Mouse (Mus musculus) left cerebral cortex, adult 2 months (tissue): Measurements from ENCODE around the gene Fancg. TPM values are rescaled to one million over a fixed set of nuclear protein-coding genes. Genes with fewer than 3 reads are reported as not detected.
A peak's percentile ranks its signal among the peaks of the same experiment; 100 is the strongest.

Experiments
- DNase-seq, 2 experiments: peaks; one replicate each; pipeline ENCODE4 v3.0.0; 2021 to 2022; ENCODE audit warnings: low spot score in 2 of 2, mixed read lengths in 1 of 2; ENCODE audit errors: extremely low spot score in 1 of 2
- H3K27ac ChIP-seq: fragments of 200-600 bp; 2 replicates; pipeline ENCODE4 v1.8.1; 2022
- H3K4me3 ChIP-seq: fragments of 200-600 bp; 2 replicates; pipeline ENCODE4 v1.8.1; 2022
- CTCF ChIP-seq: fragments of 200-600 bp; IDR thresholded peaks from 2 replicates; pipeline ENCODE4 v1.8.1; 2022; ENCODE audit warnings: antibody characterized with exemption, mild to moderate bottlenecking, moderate library complexity
- intact Hi-C: fragments of 180-260 bp; cut with DNase I; formaldehyde crosslinking; loops from one replicate; pipeline ENCODE4 v1.15.1; 2025
- total RNA-seq, 2 experiments: library from RNA; stranded (reverse); gene quantifications; 2 replicates each; pipeline ENCODE4 v1.2.3; 2021

Fancg gene
- total RNA-seq, 2 experiments from 2014 or later: 15.1 to 17.4 TPM

DNA sequence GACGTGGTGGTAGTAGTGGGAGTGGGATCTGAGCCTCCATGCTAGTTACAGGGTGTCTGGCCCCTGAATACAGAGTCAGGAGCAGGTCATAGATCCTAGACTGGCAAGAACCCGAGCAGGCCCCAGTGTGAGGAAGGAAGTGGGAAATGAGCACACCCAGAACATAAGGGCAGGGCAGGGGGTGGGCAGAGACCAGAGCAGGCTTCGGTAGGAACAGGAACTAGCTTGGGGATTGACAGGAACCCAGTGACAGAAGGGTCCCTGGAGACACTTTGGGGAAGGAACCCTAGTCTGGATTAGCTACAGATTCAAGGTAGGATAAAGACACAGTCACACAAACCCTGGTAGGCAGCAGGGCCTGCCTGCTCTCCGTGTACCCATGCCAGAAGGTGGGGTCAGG lies 34.4 kb upstream of the Fancg start:
- peak in 1 of 2 experiments; percentile 21 for DNase-seq
- no peak for TF ChIP-seq CTCF
- intact Hi-C loops: loop anchor here (5.0 to 10.0 kb wide), 4 partner anchors 363 to 520 kb away; partner anchors contain the start of genes Arhgef39, Ccdc107, Creb3 and Tln1
- Histone ChIP-seq H3K4me3 (peak overlapping the region; percentile 82), H3K27ac (peak overlapping the region; percentile 72)

DNA sequence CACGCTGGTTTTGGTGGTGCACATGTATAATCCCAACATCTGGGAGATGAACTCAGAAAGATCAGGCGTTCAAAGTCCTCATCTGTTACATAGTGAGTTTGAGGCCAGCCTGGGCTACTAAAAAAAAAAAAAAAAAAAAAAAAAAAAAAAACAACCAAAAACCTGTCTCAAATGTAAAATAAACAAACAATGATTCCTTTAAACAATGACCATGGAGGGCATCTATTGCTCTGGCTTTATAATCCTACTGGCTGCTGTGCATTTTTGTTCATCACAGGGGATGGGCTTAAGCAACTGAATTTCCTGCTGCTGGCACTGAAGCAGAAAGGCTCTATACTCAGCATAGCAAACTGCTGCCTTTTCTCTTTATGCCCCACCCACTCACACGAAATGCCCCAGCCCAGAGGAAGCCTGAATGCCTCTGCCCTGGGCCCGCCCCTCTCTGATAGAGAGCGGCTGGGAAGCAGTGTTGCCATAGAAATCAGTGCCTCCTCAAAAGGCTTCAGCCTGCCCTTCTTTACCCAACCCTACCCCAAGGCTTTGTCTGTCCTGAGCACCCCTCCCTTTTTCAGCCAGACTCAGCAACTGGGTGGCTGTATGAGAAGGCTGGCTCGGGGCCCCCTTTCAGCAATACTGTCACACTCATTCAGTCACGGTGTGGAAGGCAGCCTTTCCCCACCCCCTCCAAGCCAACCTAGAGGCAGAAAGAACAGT lies 33.5 kb upstream of the Fancg start:
- peak in 1 of 2 experiments; percentile 55 for DNase-seq
- Histone ChIP-seq H3K27ac (peak overlapping the region; percentile 72), H3K4me3 (no peak overlapping the region)
- intact Hi-C loops: loop anchor here (10.0 kb wide), 2 partner anchors 451 to 521 kb away; partner anchors contain the start of genes Arhgef39, Ccdc107, Creb3 and Tln1
- no peak for TF ChIP-seq CTCF

- no peak for DNase-seq
- Histone ChIP-seq H3K27ac (no peak overlapping the region), H3K4me3 (no peak overlapping the region)
- intact Hi-C loops: loop anchor here (10.0 kb wide), 2 partner anchors 454 to 524 kb away; partner anchors contain the start of genes Arhgef39, Ccdc107, Creb3 and Tln1
- no peak for TF ChIP-seq CTCF
Observed at GRCm38 (mm10) chr4:43040881-43041547, 30.7 kb upstream of the Fancg start.

GRCm38 (mm10) chr4:43040114-43040572 lies 29.8 kb upstream of the Fancg start:
- DNase-seq: peak; percentile 91 to 93
- TF ChIP-seq CTCF: no peak
- intact Hi-C loops: loop anchor here (10.0 kb wide), 2 partner anchors 455 to 525 kb away; partner anchors contain the start of genes Arhgef39, Ccdc107, Creb3 and Tln1
- peak overlapping the region; percentile 54 for H3K27ac ChIP-seq
- peak overlapping the region; percentile 81 for H3K4me3 ChIP-seq

GRCm38 (mm10) chr4:43039609-43040008 lies 29.3 kb upstream of the Fancg start:
- Histone ChIP-seq H3K4me3 (peak overlapping the region; percentile 81), H3K27ac (peak overlapping the region; percentile 54)
- DNase-seq: peak in 1 of 2 experiments; percentile 10
- intact Hi-C loops: loop anchor here (10.0 kb wide), 2 partner anchors 455 to 525 kb away; partner anchors contain the start of genes Arhgef39, Ccdc107, Creb3 and Tln1
- no peak for TF ChIP-seq CTCF

DNA sequence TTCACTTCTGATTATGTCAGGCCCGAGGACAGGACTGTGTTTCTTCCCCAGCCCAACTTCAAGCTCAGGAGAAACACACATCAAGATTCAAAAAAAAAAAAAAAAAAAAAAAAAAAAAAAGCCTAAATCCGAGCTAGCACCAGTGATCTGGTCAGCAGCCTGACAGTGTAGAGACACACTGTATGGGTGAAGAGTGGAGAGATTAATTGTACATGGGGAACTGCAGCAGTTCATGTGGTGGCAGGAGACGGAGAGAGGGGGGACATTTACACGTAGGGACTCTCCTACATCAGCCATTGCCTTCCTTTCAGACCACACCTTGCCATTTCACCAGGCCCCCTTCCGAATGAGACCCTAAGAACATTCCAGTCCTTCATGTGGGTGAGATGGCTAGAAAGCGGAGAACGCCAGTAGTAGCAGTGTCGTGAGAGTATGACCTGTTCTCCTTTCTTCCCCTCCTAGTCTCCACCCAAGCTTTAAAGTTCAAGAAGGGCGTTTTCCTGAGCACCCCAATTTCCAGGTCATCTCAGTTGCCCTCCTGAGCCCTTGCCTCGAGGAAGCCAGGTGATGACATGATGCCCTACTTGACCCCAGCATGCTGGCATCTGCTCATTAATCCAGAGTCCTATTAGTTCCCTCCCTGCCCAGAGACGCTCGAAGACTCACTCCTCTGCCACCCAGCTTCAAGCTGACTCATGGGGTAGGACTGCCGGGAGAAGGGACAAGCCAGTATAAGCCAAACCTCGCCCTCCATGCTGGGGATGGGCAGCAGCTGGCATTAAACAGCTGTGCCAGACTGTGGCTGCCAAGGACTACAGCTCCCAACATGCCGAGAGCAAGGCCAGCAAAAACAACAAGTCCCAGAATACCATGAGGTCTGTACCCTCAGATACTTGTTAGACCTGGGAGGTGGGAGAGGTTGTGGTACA lies 28.5 kb upstream of the Fancg start:
- no peak for TF ChIP-seq CTCF
- DNase-seq: peak; percentile 36 to 52
- Histone ChIP-seq H3K27ac (peak overlapping the region; percentile 54), H3K4me3 (peak overlapping the region; percentile 81)
- intact Hi-C loops: no loop called here

GRCm38 (mm10) chr4:43037860-43038566 lies 27.7 kb upstream of the Fancg start:
- no peak for TF ChIP-seq CTCF
- no peak overlapping the region for H3K4me3 ChIP-seq
- DNase-seq: no peak
- intact Hi-C loops: no loop called here
- no peak overlapping the region for H3K27ac ChIP-seq

DNA sequence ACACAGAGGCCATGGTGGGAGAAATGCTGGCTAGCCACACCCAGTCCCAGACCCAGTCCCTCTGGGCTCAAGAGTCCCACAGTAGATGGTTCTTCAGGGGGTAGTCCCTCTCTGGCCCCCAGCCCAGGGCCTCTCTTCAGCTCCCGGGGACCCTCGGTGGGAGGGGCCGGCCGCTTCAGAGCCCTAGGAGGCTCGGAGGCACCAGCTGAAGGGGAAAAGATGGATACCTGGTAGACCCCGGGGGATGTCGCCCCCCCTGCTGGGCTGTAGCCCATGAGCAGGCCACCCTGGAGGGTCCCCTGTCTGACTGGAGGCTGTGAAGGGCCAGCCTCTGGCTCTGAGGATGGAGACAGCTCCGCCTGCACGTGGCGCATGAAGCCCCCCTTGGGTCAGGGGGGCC lies 26.1 kb upstream of the Fancg start:
- TF ChIP-seq CTCF: no peak
- DNase-seq: peak in 1 of 2 experiments; percentile 10
- intact Hi-C loops: no loop called here
- Histone ChIP-seq H3K4me3 (no peak overlapping the region), H3K27ac (no peak overlapping the region)

- Histone ChIP-seq H3K4me3 (no peak overlapping the region), H3K27ac (no peak overlapping the region)
- DNase-seq: peak in 1 of 2 experiments; percentile 10
- intact Hi-C loops: no loop called here
- TF ChIP-seq CTCF: no peak
Observed at GRCm38 (mm10) chr4:43035851-43036250, 25.5 kb upstream of the Fancg start.

- DNase-seq: no peak
- no peak for TF ChIP-seq CTCF
- intact Hi-C loops: no loop called here
- Histone ChIP-seq H3K4me3 (no peak overlapping the region), H3K27ac (no peak overlapping the region)
Observed at GRCm38 (mm10) chr4:43033481-43033880, 23.2 kb upstream of the Fancg start.
